Mouse (Mus musculus) adrenal gland, postnatal 36 days (tissue): ENCODE results near the gene Olfr1030. TPM values are rescaled to one million over a fixed set of nuclear protein-coding genes. Genes with fewer than 3 reads are reported as not detected.
"Not testable (repeated sequence)": the region's sequence is repeated elsewhere in the genome, so short reads cannot be mapped to it uniquely, and the experiment has no call there.

Experiments used
- DNase-seq, 2 experiments: peaks; one replicate each; pipeline ENCODE4 v3.0.0; 2021; ENCODE audit warnings: mixed read lengths in 1 of 2
- long read RNA-seq, 2 experiments: library from polyadenylated mRNA; stranded (forward); transcript quantifications; one replicate each; pipeline ENCODE4 v2.0.0; 2021; ENCODE audit warnings: borderline sequencing depth in 2 of 2
- total RNA-seq, 2 experiments: library from RNA; stranded (reverse); gene quantifications; 2 replicates each; pipeline ENCODE4 v1.2.3; 2021

Gene Olfr1030
- total RNA-seq, result not detected
- long read RNA-seq, experiment 1, result 0 reads
- long read RNA-seq, experiment 2, result 0 reads

DNA sequence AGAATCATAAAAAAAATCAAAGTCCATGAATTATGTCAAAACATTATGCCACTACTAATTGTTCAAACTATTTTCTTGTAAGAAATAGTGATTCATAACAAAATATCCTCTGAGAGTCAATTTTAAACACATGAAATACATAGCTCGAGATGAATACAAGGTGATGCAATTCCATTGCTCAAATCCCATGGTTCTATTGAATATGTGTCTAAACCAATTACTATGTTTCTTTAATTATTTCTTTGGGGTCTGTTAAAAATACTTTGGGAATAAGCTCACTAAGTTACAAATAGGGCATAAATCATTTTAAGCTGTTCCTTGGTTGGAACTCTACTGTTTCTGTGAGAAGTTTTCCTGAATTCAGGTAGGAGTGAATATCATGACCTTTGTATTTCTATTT lies at the start of gene Olfr1030:
Gene Olfr1030 (plus strand): TSS at position 301 of the 400 bp plus-strand sequence.
- no peak for DNase-seq

DNA sequence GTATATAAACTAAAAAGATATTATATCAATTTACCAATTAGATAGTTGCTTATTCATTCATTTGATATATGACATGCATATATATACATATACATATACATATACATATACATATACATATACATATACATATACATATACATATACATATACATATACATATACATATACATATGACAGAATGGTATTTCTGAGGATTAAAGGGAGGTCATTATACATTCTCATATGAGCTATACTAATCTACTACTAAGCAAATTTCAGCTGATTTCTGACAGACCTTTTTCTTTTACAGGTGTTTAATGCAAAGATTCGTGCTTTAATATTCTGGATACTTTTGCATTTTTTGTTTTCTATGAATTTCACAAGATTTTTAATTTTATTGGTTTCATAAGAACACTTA lies 28.9 kb upstream of the Olfr1030 start, which contains the start of gene Olfr1028:
Gene Olfr1028 (plus strand): TSS at position 301 of the 400 bp plus-strand sequence.
- DNase-seq, result no peak

DNA sequence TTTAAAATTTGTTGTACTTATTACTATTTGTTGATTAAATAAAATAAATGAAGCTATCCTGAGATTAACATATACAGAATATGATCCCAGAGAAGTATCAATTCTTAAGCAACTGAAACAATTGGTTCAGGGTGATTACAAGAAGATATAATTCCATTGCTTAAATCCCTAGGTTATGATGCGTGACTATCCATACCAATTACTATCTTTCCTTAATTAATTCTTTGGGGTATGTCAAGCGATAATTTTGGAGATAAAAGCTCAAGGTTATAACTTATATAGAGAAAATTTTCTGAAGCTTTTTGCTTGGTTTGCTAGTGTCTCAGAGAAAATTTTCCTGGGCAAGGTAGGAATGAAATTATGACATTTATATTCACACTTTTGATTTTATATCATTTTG lies 5.5 kb upstream of the Olfr1030 start, which contains the start of gene Olfr1029:
Gene Olfr1029 (plus strand): TSS at position 301 of the 400 bp plus-strand sequence.
- no peak for DNase-seq

DNA sequence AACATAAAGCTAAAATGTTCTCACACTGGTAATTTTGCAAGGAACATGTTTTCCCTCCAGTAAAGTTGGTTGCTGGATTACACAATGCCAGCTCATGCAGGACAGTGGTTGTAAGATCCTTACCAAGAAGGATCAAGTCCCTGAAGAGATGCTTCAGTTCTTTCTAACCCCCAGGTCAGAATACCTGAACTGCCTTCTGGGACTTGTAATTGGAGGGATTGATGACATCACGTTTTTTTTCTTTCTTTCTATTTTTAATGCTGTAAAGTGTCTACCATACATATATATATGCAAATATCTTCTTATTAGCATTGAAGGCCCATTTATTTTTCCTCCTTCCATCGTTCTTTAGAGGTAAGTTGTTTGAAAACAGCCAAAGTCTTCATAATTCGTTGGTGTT lies 10.9 kb downstream of the Olfr1030 start, which contains the start of gene Olfr1031:
Gene Olfr1031 (plus strand): TSS at position 301 of the 400 bp plus-strand sequence.
- no peak for DNase-seq

DNA sequence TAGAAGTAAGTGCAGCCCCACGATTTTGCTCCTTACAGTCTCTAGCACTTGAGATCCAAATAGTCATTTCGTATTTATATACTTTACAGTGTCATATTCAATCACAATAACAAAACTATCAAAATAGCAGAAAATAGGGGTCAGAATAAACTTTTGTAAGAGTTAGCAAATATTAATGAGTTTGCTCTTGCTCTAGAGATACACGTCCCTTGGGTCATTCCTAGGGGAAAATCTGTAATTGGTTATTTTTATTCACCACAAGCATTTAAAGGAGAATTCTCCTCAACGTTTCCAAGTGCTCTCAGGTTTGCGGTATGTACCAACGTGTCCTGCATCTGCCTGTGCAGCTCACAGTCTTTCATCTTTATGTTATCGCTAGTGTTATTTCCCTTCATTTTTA lies 26.2 kb downstream of the Olfr1030 start, which contains the start of gene Olfr1032:
Gene Olfr1032 (plus strand): TSS at position 301 of the 400 bp plus-strand sequence.
- DNase-seq, result no peak

DNA sequence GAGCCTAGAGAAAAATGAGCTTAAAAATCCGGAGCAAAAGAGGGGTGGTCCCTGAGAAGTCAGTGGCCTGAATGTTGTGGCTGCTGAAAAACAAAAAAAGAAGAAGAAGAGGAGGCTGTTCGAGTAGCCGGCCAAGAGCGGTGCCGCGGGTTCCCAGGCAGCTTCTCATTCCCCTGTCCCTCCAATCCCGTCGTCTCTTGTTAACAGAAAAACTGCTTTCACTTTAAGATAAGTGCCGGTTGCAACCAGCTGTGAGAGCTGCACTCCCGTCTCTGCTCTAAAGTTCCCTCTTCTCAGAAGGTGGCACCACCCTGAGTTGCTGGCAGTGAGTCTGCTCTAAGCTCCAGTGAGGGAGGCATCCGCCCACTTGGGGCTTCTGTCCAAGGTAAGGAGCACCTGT lies 41.3 kb downstream of the Olfr1030 start, which contains the start of gene Olfr1033:
Gene Olfr1033 (plus strand): TSS at position 228 of the 400 bp plus-strand sequence.
- peak; percentile 2 to 12 for DNase-seq

DNA sequence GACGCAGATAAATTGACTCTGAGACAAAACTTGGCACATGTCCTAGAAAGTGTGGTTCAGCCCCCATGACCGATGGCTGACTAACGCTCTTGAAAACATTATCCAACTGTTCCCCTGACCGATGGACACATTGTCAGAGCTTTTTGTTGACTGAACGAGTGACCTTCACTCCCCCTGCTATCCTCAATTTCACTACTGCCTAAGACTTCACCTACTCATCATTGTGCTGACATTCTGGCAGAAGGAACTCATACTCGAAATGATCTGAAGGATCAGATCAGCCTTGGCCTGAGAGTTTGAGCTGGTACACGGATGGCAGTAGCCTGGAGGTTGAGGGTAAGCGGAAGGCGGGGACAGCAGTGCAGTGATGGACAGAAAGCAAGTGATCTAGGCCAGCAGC lies 42.4 kb downstream of the Olfr1030 start:
- not testable (repeated sequence) for DNase-seq

Other genes with a start within 250 kb of the Olfr1030 start
- gene Olfr1012, start 216.5 kb upstream of the Olfr1030 start, total RNA-seq, result not detected
- under 1 TPM in 1 of 2 experiments, not detected in 1; 0.07 TPM for gene Olfr1013, start 212.2 kb upstream of the Olfr1030 start, total RNA-seq
- gene Olfr1014, start 206.6 kb upstream of the Olfr1030 start, total RNA-seq, result not detected
- not detected for gene Olfr1015, start 197.3 kb upstream of the Olfr1030 start, total RNA-seq
- gene Olfr1016, start 176.7 kb upstream of the Olfr1030 start, total RNA-seq, result not detected
- not detected for gene Olfr1018, start 160.8 kb upstream of the Olfr1030 start, total RNA-seq
- gene Olfr1019, start 133.8 kb upstream of the Olfr1030 start, total RNA-seq, result not detected
- not detected for gene Olfr1020, start 132.2 kb upstream of the Olfr1030 start, total RNA-seq
- gene Olfr1022, start 110.7 kb upstream of the Olfr1030 start, total RNA-seq, result not detected
- gene Olfr1023, start 93.6 kb upstream of the Olfr1030 start, total RNA-seq, result not detected
- not detected for gene Olfr1024, start 74.2 kb upstream of the Olfr1030 start, total RNA-seq
- not detected for gene Olfr1025-ps1, start 64.1 kb upstream of the Olfr1030 start, total RNA-seq
- gene Olfr1026, start 57.7 kb upstream of the Olfr1030 start, total RNA-seq, result not detected
- gene Olfr1028, start 28.8 kb upstream of the Olfr1030 start, total RNA-seq, result not detected
- gene Olfr1029, start 5.4 kb upstream of the Olfr1030 start, total RNA-seq, result not detected
- not detected for gene Olfr1031, start 11.0 kb downstream of the Olfr1030 start, total RNA-seq
- not detected for gene Olfr1032, start 26.3 kb downstream of the Olfr1030 start, total RNA-seq
- gene Olfr1033, start 41.4 kb downstream of the Olfr1030 start, total RNA-seq, result 1 to 10 TPM; 4.8 to 5.8 TPM
- gene Olfr1034, start 66.6 kb downstream of the Olfr1030 start, total RNA-seq, result under 1 TPM in 1 of 2 experiments, not detected in 1; 0.33 TPM
- not detected for gene Olfr1036, start 94.7 kb downstream of the Olfr1030 start, total RNA-seq
- not detected for gene Olfr1037, start 108.1 kb downstream of the Olfr1030 start, total RNA-seq
- not detected for gene Olfr1039, start 156.7 kb downstream of the Olfr1030 start, total RNA-seq
- gene Olfr1040, start 167.5 kb downstream of the Olfr1030 start, total RNA-seq, result not detected
- not detected for gene Olfr1042, start 182.6 kb downstream of the Olfr1030 start, total RNA-seq
- gene Olfr1043, start 188.2 kb downstream of the Olfr1030 start, total RNA-seq, result not detected
- gene Olfr1044, start 198.5 kb downstream of the Olfr1030 start, total RNA-seq, result not detected
- gene Olfr52, start 206.4 kb downstream of the Olfr1030 start, total RNA-seq, result not detected
- gene Olfr1045, start 223.7 kb downstream of the Olfr1030 start, total RNA-seq, result not detected
- gene Olfr1046, start 240.0 kb downstream of the Olfr1030 start, total RNA-seq, result not detected